Mouse (Mus musculus) forebrain, embryonic 11.5 days (tissue): ENCODE data around the gene Armc9. TPM values are rescaled to one million over a fixed set of nuclear protein-coding genes. Genes with fewer than 3 reads are reported as not detected.

Source experiments
- ATAC-seq: fragments of 200-750 bp; cut with Nextera tagmentation; replicated peaks from 2 replicates; pipeline ENCODE4 v1.8.0; 2017; ENCODE audit warnings: moderate TSS enrichment; ENCODE audit not compliant: low FRiP score
- DNase-seq: peaks from one replicate; pipeline ENCODE4 v3.0.0-alpha.2; 2017; ENCODE audit warnings: low spot score
- H3K27ac ChIP-seq: fragments of 300-500 bp; sonication (generic); 2 replicates; pipeline ENCODE4 v1.5.1; 2014; ENCODE audit warnings: low read depth, low read length
- H3K27me3 ChIP-seq: fragments of 300-500 bp; sonication (generic); 2 replicates; pipeline ENCODE4 v1.6.1; 2014; ENCODE audit warnings: mild to moderate bottlenecking, low read length, mixed read lengths; ENCODE audit not compliant: control insufficient read depth, insufficient read depth
- H3K36me3 ChIP-seq: fragments of 300-500 bp; sonication (generic); 2 replicates; pipeline ENCODE4 v1.6.1; 2014; ENCODE audit warnings: mild to moderate bottlenecking, low read length, moderate library complexity, mixed read lengths; ENCODE audit not compliant: control insufficient read depth, insufficient read depth
- H3K4me1 ChIP-seq: fragments of 300-500 bp; sonication (generic); replicated peaks from 2 replicates; pipeline ENCODE4 v1.6.1; 2014; ENCODE audit warnings: low read length, mixed read lengths; ENCODE audit not compliant: control insufficient read depth, insufficient read depth
- H3K4me2 ChIP-seq: fragments of 300-500 bp; sonication (generic); 2 replicates; pipeline ENCODE4 v1.6.1; 2014; ENCODE audit warnings: low read depth, mild to moderate bottlenecking, low read length, moderate library complexity, mixed read lengths; ENCODE audit not compliant: severe bottlenecking
- H3K4me3 ChIP-seq: fragments of 300-500 bp; sonication (generic); 2 replicates; pipeline ENCODE4 v1.5.1; 2014; ENCODE audit warnings: low read depth, low read length
- H3K9ac ChIP-seq: fragments of 300-500 bp; sonication (generic); 2 replicates; pipeline ENCODE4 v1.6.1; 2014; ENCODE audit warnings: low read length
- H3K9me3 ChIP-seq: fragments of 300-500 bp; sonication (generic); 2 replicates; pipeline ENCODE4 v1.6.1; 2016; ENCODE audit warnings: low read length, mixed read lengths; ENCODE audit not compliant: control insufficient read depth
- WGBS: fragments of 180-500 bp; shearing (Covaris S2); extraction: QIAGEN DNeasy Blood & Tissue Kit; methylation state at CpG from one replicate; pipeline ENCODE4 v1.1.7; 2014; 5-methylcytosine and 5-hydroxymethylcytosine counted together
- polyA plus RNA-seq: library from polyadenylated mRNA; unstranded; fragments of >200 nt; fragmentation: Nextera tagmentation; extraction: Ambion mirVana; gene quantifications from 2 replicates; pipeline ENCODE4 v1.2.1, GENCODE M21; 2014

Gene Armc9
- polyA plus RNA-seq, 1 experiment from 2014 or later: 41.9 TPM

- 14% methylated on average over 15 of the region's 15 CpGs for WGBS
- Histone ChIP-seq H3K9ac (no peak overlapping the region), H3K4me2 (peak overlapping the region; percentile 11; the same call in 1 of the 2 replicates), H3K9me3 (no peaks in the 10 kb centered on the region), H3K4me1 (peaks cover 11% of the 10 kb centered on the region; the same call in 1 of the 2 replicates), H3K27ac (0 out of 2 replicates have a peak overlapping the region, but pooled peaks have one; percentile 18), H3K27me3 (no peaks in the 10 kb centered on the region; the same call in 1 of the 2 replicates), H3K36me3 (no peaks in the 10 kb centered on the region), H3K4me3 (no peak overlapping the region)
- ATAC-seq (no peak), DNase-seq (no peak)
Observed at GRCm38 (mm10) chr1:86310536-86311310, 156.1 kb downstream of the Armc9 start.

- DNase-seq: no peak
- Histone ChIP-seq H3K9ac (no peak overlapping the region), H3K4me1 (peaks cover 11% of the 10 kb centered on the region; the same call in 1 of the 2 replicates), H3K4me3 (no peak overlapping the region), H3K4me2 (peak overlapping the region; percentile 11; the same call in 1 of the 2 replicates), H3K27ac (no peak overlapping the region), H3K36me3 (no peaks in the 10 kb centered on the region), H3K27me3 (no peaks in the 10 kb centered on the region; the same call in 1 of the 2 replicates), H3K9me3 (no peaks in the 10 kb centered on the region)
- WGBS: 27% methylated on average over 10 of the region's 10 CpGs
- ATAC-seq: no peak
Observed at GRCm38 (mm10) chr1:86311467-86312005, 157.0 kb downstream of the Armc9 start.

- H3K9ac ChIP-seq: no peak overlapping the region
- no peaks in the 10 kb centered on the region for H3K36me3 ChIP-seq
- H3K9me3 ChIP-seq: no peaks in the 10 kb centered on the region
- ATAC-seq (no peak), DNase-seq (no peak)
- H3K4me3 ChIP-seq: no peak overlapping the region
- H3K27ac ChIP-seq: no peak overlapping the region
- 82% methylated on average over 3 of the region's 3 CpGs for WGBS
- H3K4me1 ChIP-seq: peaks cover 11% of the 10 kb centered on the region; the same call in 1 of the 2 replicates
- no peak overlapping the region for H3K4me2 ChIP-seq
- no peaks in the 10 kb centered on the region; the same call in 1 of the 2 replicates for H3K27me3 ChIP-seq
Observed at GRCm38 (mm10) chr1:86312269-86312668, 157.7 kb downstream of the Armc9 start.

GRCm38 (mm10) chr1:86313096-86313771 is 158.7 kb downstream of the Armc9 start:
- Histone ChIP-seq H3K4me2 (no peak overlapping the region), H3K27ac (no peak overlapping the region), H3K4me1 (peaks cover 11% of the 10 kb centered on the region; the same call in 1 of the 2 replicates), H3K36me3 (no peaks in the 10 kb centered on the region), H3K9me3 (no peaks in the 10 kb centered on the region), H3K4me3 (no peak overlapping the region), H3K9ac (no peak overlapping the region), H3K27me3 (no peaks in the 10 kb centered on the region; the same call in 1 of the 2 replicates)
- WGBS: 44% methylated on average over 16 of the region's 16 CpGs
- DNase-seq: no peak
- ATAC-seq: no peak

GRCm38 (mm10) chr1:86313772-86314125 is 159.2 kb downstream of the Armc9 start:
- H3K27ac ChIP-seq: no peak overlapping the region
- peak; percentile 63 for DNase-seq

GRCm38 (mm10) chr1:86320822-86321413 is 166.3 kb downstream of the Armc9 start:
- H3K9ac ChIP-seq: no peak overlapping the region
- no peak overlapping the region for H3K4me2 ChIP-seq
- DNase-seq: no peak
- WGBS: 88% methylated on average over 6 of the region's 8 CpGs
- H3K4me1 ChIP-seq: no peaks in the 10 kb centered on the region
- H3K4me3 ChIP-seq: no peak overlapping the region
- no peaks in the 10 kb centered on the region for H3K36me3 ChIP-seq
- H3K9me3 ChIP-seq: no peaks in the 10 kb centered on the region
- H3K27me3 ChIP-seq: no peaks in the 10 kb centered on the region
- ATAC-seq: no peak
- no peak overlapping the region for H3K27ac ChIP-seq

More at GRCm38 (mm10) chr1:86313772-86314125, 159.2 kb downstream of the Armc9 start:
- Histone ChIP-seq H3K27me3 (no peaks in the 10 kb centered on the region; the same call in 1 of the 2 replicates), H3K4me3 (no peak overlapping the region), H3K9me3 (no peaks in the 10 kb centered on the region), H3K9ac (no peak overlapping the region), H3K4me1 (peaks cover 11% of the 10 kb centered on the region; the same call in 1 of the 2 replicates), H3K36me3 (no peaks in the 10 kb centered on the region), H3K4me2 (no peak overlapping the region)
- ATAC-seq: no peak
- 23% methylated on average over 15 of the region's 15 CpGs for WGBS

Other genes starting within 250 kb of the Armc9 start
- gene 4933407L21Rik, start 226.3 kb upstream of the Armc9 start, polyA plus RNA-seq: 0.60 and 1.1 TPM in 2 replicates
- not detected in 2 replicates for gene Gpr55, start 193.8 kb upstream of the Armc9 start, polyA plus RNA-seq
- gene Spata3, start 138.0 kb upstream of the Armc9 start, polyA plus RNA-seq: not detected in 2 replicates
- gene 2810459M11Rik, start 108.9 kb upstream of the Armc9 start, polyA plus RNA-seq: 0.07 and 0.36 TPM in 2 replicates
- 221 and 225 TPM in 2 replicates for gene Psmd1, start 90.4 kb upstream of the Armc9 start, polyA plus RNA-seq
- gene Htr2b, start 42.8 kb upstream of the Armc9 start, polyA plus RNA-seq: 0.19 and 0.73 TPM in 2 replicates
- not detected in 2 replicates for gene Gm21972, start 21.1 kb upstream of the Armc9 start, polyA plus RNA-seq
- gene B3gnt7, start 148.1 kb downstream of the Armc9 start, polyA plus RNA-seq: 3.7 and 3.9 TPM in 2 replicates
- gene Ncl, start 204.6 kb downstream of the Armc9 start, polyA plus RNA-seq: 410 and 411 TPM in 2 replicates